Mouse (Mus musculus) testis, adult 2 months (tissue): ENCODE measurements around the gene Nsd2.

ENCODE experiments used
- CTCF ChIP-seq: fragments of 200-500 bp; IDR thresholded peaks from 2 replicates; pipeline ENCODE4 v1.5.1; 2012; ENCODE audit warnings: low read depth, mild to moderate bottlenecking, inconsistent platforms, low read length, moderate library complexity; ENCODE audit not compliant: control insufficient read depth, insufficient read depth, insufficient replicate concordance
- POLR2A ChIP-seq: fragments of 200-500 bp; IDR thresholded peaks from 2 replicates; pipeline ENCODE4 v1.6.1; 2012; ENCODE audit warnings: low read depth, mild to moderate bottlenecking, inconsistent platforms, low read length, moderate library complexity; ENCODE audit not compliant: control insufficient read depth

GRCm38 (mm10) chr5:33851466-33851865 lies 30.9 kb downstream of the Nsd2 start:
- TF ChIP-seq CTCF: no peak
- TF ChIP-seq POLR2A: no peak
